Mouse (Mus musculus) liver, embryonic 11.5 days (tissue): ENCODE data around the gene Cbfa2t2. TPM values are rescaled to one million over a fixed set of nuclear protein-coding genes. Genes with fewer than 3 reads are reported as not detected.

Experiments used
- ATAC-seq: fragments of 200-750 bp; cut with Nextera tagmentation; replicated peaks from 2 replicates; pipeline ENCODE4 v1.8.0; 2017; ENCODE audit warnings: moderate number of reproducible peaks, mild to moderate bottlenecking, moderate TSS enrichment, moderate library complexity; ENCODE audit not compliant: low FRiP score
- DNase-seq: peaks from one replicate; pipeline ENCODE4 v3.0.0-alpha.2; 2017; ENCODE audit warnings: low spot score
- H3K27ac ChIP-seq: fragments of 300-500 bp; sonication (generic); 2 replicates; pipeline ENCODE4 v1.5.1; 2014; ENCODE audit warnings: mild to moderate bottlenecking, low read depth, low read length, control low read depth
- H3K27me3 ChIP-seq: fragments of 300-500 bp; sonication (generic); replicated peaks from 2 replicates; pipeline ENCODE4 v1.6.1; 2014; ENCODE audit warnings: low read length, mixed read lengths; ENCODE audit not compliant: control insufficient read depth, insufficient read depth
- H3K36me3 ChIP-seq: fragments of 300-500 bp; sonication (generic); 2 replicates; pipeline ENCODE4 v1.6.1; 2014; ENCODE audit warnings: mild to moderate bottlenecking, low read length, moderate library complexity, mixed read lengths; ENCODE audit not compliant: control insufficient read depth, insufficient read depth
- H3K4me1 ChIP-seq: fragments of 300-500 bp; sonication (generic); replicated peaks from 2 replicates; pipeline ENCODE4 v1.6.1; 2014; ENCODE audit warnings: low read length, mixed read lengths; ENCODE audit not compliant: control insufficient read depth, insufficient read depth
- H3K4me2 ChIP-seq: fragments of 300-500 bp; sonication (generic); 2 replicates; pipeline ENCODE4 v1.6.1; 2014; ENCODE audit warnings: mild to moderate bottlenecking, control low read depth, moderate library complexity
- H3K4me3 ChIP-seq: fragments of 300-500 bp; sonication (generic); 2 replicates; pipeline ENCODE4 v1.5.1; 2014; ENCODE audit warnings: low read depth, low read length, control low read depth
- H3K9ac ChIP-seq: fragments of 300-500 bp; sonication (generic); 2 replicates; pipeline ENCODE4 v1.6.1; 2014; ENCODE audit warnings: low read depth, low read length, control low read depth
- H3K9me3 ChIP-seq: fragments of 300-500 bp; sonication (generic); 2 replicates; pipeline ENCODE4 v1.6.1; 2016; ENCODE audit warnings: low read length, inconsistent platforms, mixed read lengths; ENCODE audit not compliant: control insufficient read depth
- WGBS: fragments of 180-500 bp; shearing (Covaris S2); extraction: QIAGEN DNeasy Blood & Tissue Kit; methylation state at CpG from one replicate; pipeline ENCODE4 v1.1.7; 2014; 5-methylcytosine and 5-hydroxymethylcytosine counted together
- polyA plus RNA-seq: library from polyadenylated mRNA; unstranded; fragments of >200 nt; fragmentation: Nextera tagmentation; extraction: Ambion mirVana; gene quantifications from 2 replicates; pipeline ENCODE4 v1.2.1, GENCODE M21; 2014

The Cbfa2t2 gene
- polyA plus RNA-seq, 1 experiment from 2014 or later = 23.5 TPM

DNA sequence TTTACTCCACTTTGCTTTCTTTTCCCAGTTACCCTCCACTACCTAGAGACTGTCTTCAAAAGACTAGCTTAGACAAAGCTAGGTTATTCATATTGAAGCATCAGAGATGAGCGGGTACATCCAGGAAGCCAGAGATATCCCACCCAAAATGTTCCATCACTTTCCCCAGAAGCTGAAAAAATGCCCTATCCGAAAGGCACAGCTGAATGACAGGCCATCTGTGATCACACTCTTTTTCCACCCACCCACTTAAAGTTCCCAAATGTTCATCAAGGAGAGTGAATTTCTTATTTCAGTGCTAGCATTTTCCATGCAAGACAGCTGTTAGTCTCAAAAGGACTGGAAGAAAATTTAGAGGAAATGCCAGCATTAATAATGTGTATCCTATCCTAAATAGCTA, 89.0 kb downstream of the Cbfa2t2 start:
- H3K9me3 ChIP-seq = no peaks in the 10 kb centered on the region
- WGBS = 92% methylated on average over 2 of the region's 2 CpGs
- no peak for ATAC-seq

DNA sequence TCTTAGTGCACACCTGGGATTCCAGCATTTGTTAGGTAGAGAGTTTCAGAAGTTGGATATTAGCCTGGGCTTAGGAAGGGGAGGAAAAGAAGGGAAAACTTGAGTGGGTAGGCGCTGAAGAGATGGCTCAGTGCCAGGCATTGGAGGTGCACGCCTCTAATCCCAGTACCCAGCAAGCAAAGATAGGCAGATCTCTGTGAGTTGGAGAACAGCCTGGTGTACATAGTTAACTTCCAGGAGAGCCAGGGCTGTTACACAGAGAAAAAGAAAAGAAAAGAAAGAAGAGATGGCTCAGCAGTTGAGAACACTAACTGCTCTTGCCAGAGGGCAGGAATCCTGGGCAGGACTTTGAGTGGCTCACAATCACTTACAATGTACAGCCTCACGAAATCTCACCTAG, 90.2 kb downstream of the Cbfa2t2 start:
- no peak for DNase-seq
- no peak for ATAC-seq
- Histone ChIP-seq H3K4me1 (no peaks in the 10 kb centered on the region), H3K4me2 (no peak overlapping the region), H3K27ac (no peak overlapping the region), H3K36me3 (peaks cover 24% of the 10 kb centered on the region; the same call in 1 of the 2 replicates), H3K9me3 (no peaks in the 10 kb centered on the region), H3K9ac (no peak overlapping the region), H3K27me3 (no peaks in the 10 kb centered on the region), H3K4me3 (no peak overlapping the region)
- 92% methylated on average over 3 of the region's 3 CpGs for WGBS

More for the DNA sequence above, 89.0 kb downstream of the Cbfa2t2 start:
- Histone ChIP-seq H3K4me1 (no peaks in the 10 kb centered on the region), H3K9ac (no peak overlapping the region), H3K4me2 (no peak overlapping the region), H3K36me3 (peaks cover 17% of the 10 kb centered on the region; the same call in 1 of the 2 replicates), H3K4me3 (no peak overlapping the region), H3K27me3 (no peaks in the 10 kb centered on the region), H3K27ac (no peak overlapping the region)
- no peak for DNase-seq

DNA sequence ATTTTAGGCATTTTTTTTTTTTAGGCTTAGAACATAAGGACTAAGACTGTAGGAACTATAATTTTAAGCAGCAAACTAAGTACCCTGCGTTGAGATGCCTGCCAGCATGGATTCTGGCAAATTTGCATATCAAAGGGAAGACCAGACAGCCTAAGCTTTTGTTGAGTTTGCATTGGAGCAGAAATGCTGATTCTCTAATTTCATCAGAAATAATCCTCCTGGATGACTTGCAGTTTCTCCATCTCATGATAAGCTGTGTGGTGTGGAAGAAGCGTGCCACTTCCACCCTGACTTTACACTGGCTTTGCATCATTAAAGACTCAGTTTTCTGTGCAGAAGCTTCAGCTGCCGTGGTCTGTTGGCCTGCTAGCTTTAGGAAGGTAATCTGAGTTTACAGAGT, 96.6 kb downstream of the Cbfa2t2 start:
- H3K4me1 ChIP-seq = no peaks in the 10 kb centered on the region
- no peak overlapping the region for H3K4me3 ChIP-seq
- ATAC-seq (no peak), DNase-seq (no peak)
- 66% methylated on average over 3 of the region's 3 CpGs for WGBS
- peaks cover 32% of the 10 kb centered on the region; the same call in 1 of the 2 replicates for H3K36me3 ChIP-seq
- no peak overlapping the region for H3K4me2 ChIP-seq
- H3K27ac ChIP-seq = no peak overlapping the region
- H3K27me3 ChIP-seq = no peaks in the 10 kb centered on the region
- no peak overlapping the region for H3K9ac ChIP-seq
- no peaks in the 10 kb centered on the region for H3K9me3 ChIP-seq

DNA sequence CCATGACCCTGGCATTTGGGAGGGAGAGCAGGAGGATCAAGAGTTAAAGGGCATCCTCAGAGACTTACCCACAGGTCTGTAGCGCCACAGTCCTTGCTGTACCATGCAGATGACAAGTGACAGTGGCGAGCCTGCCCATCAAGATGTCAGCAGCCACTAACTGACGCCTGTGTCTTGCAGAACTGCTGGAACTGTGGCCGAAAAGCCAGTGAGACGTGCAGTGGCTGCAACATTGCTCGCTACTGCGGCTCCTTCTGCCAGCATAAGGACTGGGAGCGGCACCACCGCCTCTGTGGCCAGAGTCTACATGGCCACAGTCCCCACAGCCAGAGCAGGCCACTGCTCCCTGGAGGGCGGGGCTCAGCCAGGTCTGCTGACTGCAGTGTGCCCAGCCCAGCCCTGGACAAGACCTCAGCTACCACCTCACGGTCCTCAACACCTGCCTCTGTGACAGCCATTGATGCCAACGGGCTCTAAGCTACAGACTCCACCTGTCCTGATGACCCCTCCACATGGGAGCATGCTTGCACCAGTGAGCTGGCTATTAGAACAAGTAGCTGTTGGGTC, 98.5 kb downstream of the Cbfa2t2 start:
- no peaks in the 10 kb centered on the region for H3K9me3 ChIP-seq
- H3K4me1 ChIP-seq = 0 out of 2 replicates have a peak, but pooled peaks cover 4% of the 10 kb centered on the region
- peaks cover 31% of the 10 kb centered on the region; the same call in 1 of the 2 replicates for H3K36me3 ChIP-seq
- H3K27me3 ChIP-seq = no peaks in the 10 kb centered on the region
- no peak overlapping the region for H3K4me2 ChIP-seq
- 87% methylated on average over 12 of the region's 12 CpGs for WGBS
- no peak overlapping the region for H3K27ac ChIP-seq
- DNase-seq = no peak
- H3K9ac ChIP-seq = no peak overlapping the region
- H3K4me3 ChIP-seq = no peak overlapping the region
- 0 out of 2 replicates have a peak, but pooled peaks have one; percentile 47 for ATAC-seq

DNA sequence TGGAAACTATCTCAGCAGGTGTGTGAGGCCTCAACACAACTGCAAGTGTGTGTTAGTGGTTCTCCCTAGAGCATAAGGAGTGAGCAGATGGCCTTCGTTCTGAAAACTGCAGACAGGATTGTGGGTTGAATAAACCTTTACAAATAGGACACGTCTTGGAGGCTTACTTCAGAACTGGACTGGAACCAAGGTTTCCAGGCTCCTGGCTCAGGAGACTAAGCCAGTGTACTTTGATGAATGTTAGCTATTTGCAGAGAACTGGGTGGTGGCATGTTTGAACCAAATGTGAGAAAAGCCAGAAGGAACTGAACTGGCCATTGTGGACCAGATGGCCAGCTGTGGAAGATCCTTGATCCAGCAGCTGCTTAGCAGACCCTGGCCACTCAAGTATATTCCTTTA, 102.0 kb downstream of the Cbfa2t2 start:
- no peak for ATAC-seq
- no peak for DNase-seq
- WGBS = 76% methylated on average over 2 of the region's 2 CpGs
- H3K4me3 ChIP-seq = no peak overlapping the region
- peaks cover 19% of the 10 kb centered on the region; the same call in 1 of the 2 replicates for H3K36me3 ChIP-seq
- H3K27ac ChIP-seq = no peak overlapping the region
- no peaks in the 10 kb centered on the region for H3K27me3 ChIP-seq
- H3K4me1 ChIP-seq = 0 out of 2 replicates have a peak, but pooled peaks cover 4% of the 10 kb centered on the region
- no peak overlapping the region for H3K4me2 ChIP-seq
- peaks cover 2% of the 10 kb centered on the region; the same call in 1 of the 2 replicates for H3K9me3 ChIP-seq
- no peak overlapping the region for H3K9ac ChIP-seq

DNA sequence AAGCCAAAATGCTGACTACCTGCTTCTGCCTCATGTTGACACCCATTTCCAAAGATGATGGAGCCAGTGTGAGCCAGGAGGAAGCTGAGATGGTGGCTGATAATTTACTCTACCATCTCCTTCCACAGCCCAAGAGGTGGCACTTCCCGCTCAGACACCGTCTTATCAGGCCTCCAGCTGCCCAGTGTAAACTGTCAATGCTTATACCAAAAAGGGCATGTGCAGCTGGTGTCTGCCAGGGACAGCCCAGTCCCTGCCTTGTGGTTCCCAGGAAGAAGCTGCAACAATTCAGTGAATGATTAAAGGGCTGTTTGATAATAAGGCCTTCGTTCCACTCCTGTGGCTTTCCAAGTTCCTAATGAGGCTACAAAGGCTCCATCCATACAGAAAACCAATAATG, 102.4 kb downstream of the Cbfa2t2 start:
- Histone ChIP-seq H3K4me3 (no peak overlapping the region), H3K27ac (no peak overlapping the region), H3K9ac (no peak overlapping the region), H3K9me3 (peaks cover 2% of the 10 kb centered on the region; the same call in 1 of the 2 replicates), H3K4me2 (no peak overlapping the region), H3K4me1 (0 out of 2 replicates have a peak, but pooled peaks cover 4% of the 10 kb centered on the region), H3K36me3 (peaks cover 19% of the 10 kb centered on the region; the same call in 1 of the 2 replicates), H3K27me3 (no peaks in the 10 kb centered on the region)
- DNase-seq (no peak), ATAC-seq (no peak)
- WGBS = 33% methylated on average over 3 of the region's 3 CpGs

DNA sequence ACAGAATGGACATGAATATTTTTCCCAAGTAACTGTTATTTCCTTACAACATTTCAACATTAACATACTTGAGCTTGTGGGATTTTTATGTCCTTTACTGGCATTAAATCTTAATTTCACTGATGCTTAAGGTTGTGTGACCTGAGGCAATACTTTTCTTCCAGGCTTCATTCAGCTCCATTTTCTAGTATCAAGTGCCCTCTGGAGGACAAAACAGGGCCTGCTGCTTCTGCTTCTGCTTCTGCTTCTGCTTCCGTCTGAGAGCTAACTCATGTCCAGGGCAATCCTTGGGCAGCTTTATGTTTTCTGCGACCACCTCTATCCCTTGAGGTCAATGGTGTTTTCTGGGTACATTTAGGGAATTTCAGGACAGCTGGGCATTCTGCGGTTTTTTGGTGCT, 103.4 kb downstream of the Cbfa2t2 start:
- WGBS = 68% methylated on average over 3 of the region's 3 CpGs
- Histone ChIP-seq H3K9ac (no peak overlapping the region), H3K4me1 (0 out of 2 replicates have a peak, but pooled peaks cover 4% of the 10 kb centered on the region), H3K9me3 (peaks cover 2% of the 10 kb centered on the region; the same call in 1 of the 2 replicates), H3K4me2 (no peak overlapping the region), H3K27me3 (no peaks in the 10 kb centered on the region), H3K27ac (no peak overlapping the region), H3K4me3 (no peak overlapping the region), H3K36me3 (peaks cover 15% of the 10 kb centered on the region; the same call in 1 of the 2 replicates)
- ATAC-seq (no peak), DNase-seq (no peak)

DNA sequence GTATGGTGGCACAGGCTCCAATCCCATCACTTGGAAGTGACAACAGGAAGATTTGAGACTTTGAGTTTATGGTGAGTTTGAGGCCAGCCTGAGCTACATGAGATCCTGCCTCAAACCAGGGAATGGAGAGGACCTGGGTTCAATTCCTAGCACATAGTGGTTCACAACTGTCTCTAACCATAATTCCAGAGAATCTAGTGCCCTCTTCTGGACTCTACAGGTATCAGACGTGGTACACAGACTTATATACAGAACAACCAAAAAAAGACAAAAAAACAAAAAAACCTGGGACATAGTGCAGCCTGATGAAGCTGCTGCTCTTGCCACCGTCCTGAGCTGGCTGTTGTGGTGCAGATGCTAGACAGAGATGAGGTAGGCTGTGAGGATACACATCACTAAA, 105.3 kb downstream of the Cbfa2t2 start:
- DNase-seq = no peak
- no peak for ATAC-seq
- peaks cover 6% of the 10 kb centered on the region; the same call in 1 of the 2 replicates for H3K36me3 ChIP-seq
- no peak overlapping the region for H3K9ac ChIP-seq
- H3K4me2 ChIP-seq = no peak overlapping the region
- 0 out of 2 replicates have a peak, but pooled peaks cover 4% of the 10 kb centered on the region for H3K4me1 ChIP-seq
- no peak overlapping the region for H3K4me3 ChIP-seq
- 78% methylated on average over 2 of the region's 2 CpGs for WGBS
- H3K27ac ChIP-seq = no peak overlapping the region
- H3K9me3 ChIP-seq = peaks cover 2% of the 10 kb centered on the region; the same call in 1 of the 2 replicates
- no peaks in the 10 kb centered on the region for H3K27me3 ChIP-seq
